Mouse (Mus musculus): Measurements from ENCODE around the gene Zic2. TPM values are rescaled to one million over a fixed set of nuclear protein-coding genes. Genes with fewer than 3 reads are reported as not detected.

Zic2 gene
- polyA plus RNA-seq, 1 experiment: not detected

DNA sequence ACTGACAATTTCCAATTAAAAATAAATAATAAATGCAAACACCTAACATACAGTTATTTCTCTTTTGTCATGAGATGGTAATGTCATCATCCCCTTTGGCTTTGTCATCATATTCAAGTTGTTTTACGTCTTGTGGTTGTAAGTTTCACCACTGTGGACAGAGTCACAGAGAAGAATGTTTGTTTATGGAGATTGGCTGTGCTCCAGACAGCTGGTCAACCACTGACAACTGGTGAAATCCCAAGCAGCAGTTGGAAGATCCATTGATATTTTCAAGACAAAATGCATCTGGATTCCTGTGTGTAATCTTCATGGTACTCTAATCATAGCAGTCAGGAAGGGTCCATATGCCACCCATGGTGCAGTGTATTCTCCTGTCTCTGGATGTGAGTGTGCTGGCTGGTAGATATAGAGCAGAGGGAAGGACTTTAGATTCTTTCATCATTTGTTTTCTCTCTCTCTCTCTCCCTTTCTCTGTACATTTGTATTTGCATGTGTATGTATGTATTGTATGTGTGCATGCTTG lies 38.3 kb downstream of the Zic2 start:
- Histone ChIP-seq H3K36me3 (ENCODE audit: control insufficient read depth, insufficient read depth, low read length) (no peaks in the 10 kb centered on the region), H3K4me1 (replicated peaks; ENCODE audit: control insufficient read depth, insufficient read depth, low read length) (no peaks in the 10 kb centered on the region), H3K4me3 (ENCODE audit: control insufficient read depth, insufficient read depth, low read length) (no peak overlapping the region), H3K27ac (ENCODE audit: control insufficient read depth, insufficient read depth, low read length) (no peak overlapping the region), H3K27me3 (ENCODE audit: control insufficient read depth, insufficient read depth, low read length) (no peaks in the 10 kb centered on the region)
- TF ChIP-seq POLR2A (IDR thresholded peaks at IDR 0.05; ENCODE audit: control insufficient read depth, extremely low read depth, insufficient read depth, low read length, poor library complexity) (no peak), CTCF (IDR thresholded peaks at IDR 0.05; ENCODE audit: borderline replicate concordance, control insufficient read depth, extremely low read depth, insufficient read depth, low read length, poor library complexity) (no peak)
- DNase-seq: no peak
- WGBS: 55% methylated on average over 1 of the region's 1 CpGs

DNA sequence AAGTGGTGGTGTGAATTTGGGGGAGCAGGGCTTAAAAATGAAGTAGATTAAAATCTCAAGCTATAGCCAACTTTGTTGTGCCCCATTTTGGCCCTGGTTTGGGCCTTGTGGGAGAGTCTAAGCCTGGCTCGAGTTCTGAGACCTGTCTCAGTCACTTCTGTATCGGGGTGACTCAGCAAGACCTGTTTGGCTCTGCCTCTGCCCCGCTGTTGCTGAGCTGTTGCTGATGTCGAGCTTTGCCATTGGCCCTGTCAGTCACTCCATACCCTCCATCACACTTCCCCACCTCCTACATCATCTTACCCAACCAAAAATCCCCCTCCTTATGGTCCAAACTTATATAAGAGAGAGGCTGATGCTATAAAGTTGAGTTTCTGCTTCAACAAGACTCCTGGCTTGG lies 53.2 kb downstream of the Zic2 start:
- 86% methylated on average over 4 of the region's 4 CpGs for WGBS
- DNase-seq: no peak

More for the DNA sequence above, 53.2 kb downstream of the Zic2 start:
- no peak for TF ChIP-seq POLR2A (IDR thresholded peaks at IDR 0.05; ENCODE audit: control insufficient read depth, extremely low read depth, insufficient read depth, low read length, poor library complexity)
- no peak for TF ChIP-seq CTCF (IDR thresholded peaks at IDR 0.05; ENCODE audit: borderline replicate concordance, control insufficient read depth, extremely low read depth, insufficient read depth, low read length, poor library complexity)
- Histone ChIP-seq H3K4me1 (replicated peaks; ENCODE audit: control insufficient read depth, insufficient read depth, low read length) (no peaks in the 10 kb centered on the region), H3K4me3 (ENCODE audit: control insufficient read depth, insufficient read depth, low read length) (no peak overlapping the region), H3K27me3 (ENCODE audit: control insufficient read depth, insufficient read depth, low read length) (no peaks in the 10 kb centered on the region), H3K36me3 (ENCODE audit: control insufficient read depth, insufficient read depth, low read length) (no peaks in the 10 kb centered on the region), H3K27ac (ENCODE audit: control insufficient read depth, insufficient read depth, low read length) (no peak overlapping the region)

Other genes starting within 250 kb of the Zic2 start
- gene Gm5089, start 24.3 kb upstream of the Zic2 start, polyA plus RNA-seq (2012; rRNA removed): not detected in 2 replicates
- not detected in 2 replicates for gene Zic5, start 9.8 kb upstream of the Zic2 start, polyA plus RNA-seq (2012; rRNA removed)
- not detected in 2 replicates for gene Gm10837, start 15.2 kb downstream of the Zic2 start, polyA plus RNA-seq (2012; rRNA removed)
- 7.2 and 7.9 TPM in 2 replicates for gene Pcca, start 58.9 kb downstream of the Zic2 start, polyA plus RNA-seq (2012; rRNA removed)